Mouse (Mus musculus) cerebellum, adult 2 months (tissue): Measurements from ENCODE around the gene Pla2g4c.

Experiments used
- CTCF ChIP-seq: fragments of 200-500 bp; IDR thresholded peaks from 2 replicates; pipeline ENCODE4 v1.5.1; 2011; ENCODE audit warnings: low read depth, mild to moderate bottlenecking, control low read depth, low read length, moderate library complexity, borderline replicate concordance; ENCODE audit not compliant: insufficient read depth
- POLR2A ChIP-seq: fragments of 200-500 bp; IDR thresholded peaks from 2 replicates; pipeline ENCODE4 v1.6.1; 2011; ENCODE audit warnings: low read length, control low read depth, borderline replicate concordance; ENCODE audit not compliant: insufficient read depth

DNA sequence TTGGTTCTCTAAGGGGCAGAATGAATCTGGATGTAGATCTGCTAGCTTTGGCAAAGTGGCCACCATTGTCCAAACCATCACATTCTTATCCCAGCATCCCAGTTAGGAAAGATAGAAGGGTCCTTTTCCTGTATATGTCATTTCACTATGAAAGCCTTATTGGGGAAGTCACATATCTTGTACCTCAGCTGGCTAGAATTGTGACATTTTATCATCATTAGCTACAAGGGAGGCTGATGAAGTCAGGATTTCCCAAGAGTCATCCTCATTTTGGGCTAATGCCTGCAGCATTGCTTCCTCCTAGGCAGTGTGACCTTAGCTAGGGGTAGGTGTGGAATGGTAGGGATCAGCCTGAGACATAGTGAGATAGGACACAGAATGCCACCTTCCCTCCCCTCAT is 21.1 kb upstream of the Pla2g4c start:
- TF ChIP-seq CTCF: no peak
- TF ChIP-seq POLR2A: no peak
